Mouse (Mus musculus) lung, postnatal 36 days (tissue): ENCODE results near the gene Gm49450.
"Not testable (repeated sequence)": the region's sequence is repeated elsewhere in the genome, so short reads cannot be mapped to it uniquely, and the experiment has no call there.

Experiments
- DNase-seq: peaks from one replicate; pipeline ENCODE4 v3.0.0; 2022; ENCODE audit warnings: mixed read lengths

Gene Gm49450

GRCm38 (mm10) chr15:98954425-98955253 lies 1.3 kb upstream of the Gm49450 start:
- DNase-seq: no peak

GRCm38 (mm10) chr15:98952751-98953400 lies 475 bp downstream of the Gm49450 start:
- peak; percentile 87 for DNase-seq

- no peak for DNase-seq
Measured at GRCm38 (mm10) chr15:98952063-98952455, 1.3 kb downstream of the Gm49450 start.

- not testable (repeated sequence) for DNase-seq
Measured at GRCm38 (mm10) chr15:98951122-98952062, 2.0 kb downstream of the Gm49450 start.

GRCm38 (mm10) chr15:98949607-98949892 lies 3.8 kb downstream of the Gm49450 start:
- no peak for DNase-seq

- DNase-seq: no peak
Measured at GRCm38 (mm10) chr15:98948857-98949606, 4.3 kb downstream of the Gm49450 start.

- DNase-seq: no peak
Measured at GRCm38 (mm10) chr15:98948382-98948781, 5.0 kb downstream of the Gm49450 start.

GRCm38 (mm10) chr15:98947884-98948283 lies 5.5 kb downstream of the Gm49450 start:
- no peak for DNase-seq

- no peak for DNase-seq
Measured at GRCm38 (mm10) chr15:98943133-98943532, 10.2 kb downstream of the Gm49450 start.

GRCm38 (mm10) chr15:98942081-98942480 lies 11.3 kb downstream of the Gm49450 start:
- DNase-seq: no peak

GRCm38 (mm10) chr15:98941539-98941938 lies 11.8 kb downstream of the Gm49450 start:
- no peak for DNase-seq

- no peak for DNase-seq
Measured at GRCm38 (mm10) chr15:98940816-98941215, 12.5 kb downstream of the Gm49450 start.

- DNase-seq: peak; percentile 95
Measured at GRCm38 (mm10) chr15:98934217-98934839, 19.0 kb downstream of the Gm49450 start, which contains the start of gene Tuba1b. Tuba1b (minus strand) TSS chr15:98934565.

- DNase-seq: peak; percentile 98
Measured at GRCm38 (mm10) chr15:98933833-98934216, 19.5 kb downstream of the Gm49450 start.

- not testable (repeated sequence) for DNase-seq
Measured at GRCm38 (mm10) chr15:98933004-98933671, 20.2 kb downstream of the Gm49450 start.

GRCm38 (mm10) chr15:98930998-98931397 lies 22.4 kb downstream of the Gm49450 start:
- DNase-seq: peak; percentile 67

GRCm38 (mm10) chr15:98930017-98930734 lies 23.2 kb downstream of the Gm49450 start:
- no peak for DNase-seq

GRCm38 (mm10) chr15:98928598-98929240 lies 24.6 kb downstream of the Gm49450 start:
- DNase-seq: peak; percentile 90

GRCm38 (mm10) chr15:98927566-98927965 lies 25.8 kb downstream of the Gm49450 start:
- DNase-seq: no peak

- no peak for DNase-seq
Measured at GRCm38 (mm10) chr15:98924682-98925081, 28.7 kb downstream of the Gm49450 start.
